Mouse (Mus musculus) urinary bladder, postnatal 14 days (tissue): ENCODE measurements at regions not wholly inside any gene's neighbourhood (a gene's known extent, or its start where the extent isn't known, plus 50 kb on each side); places are given as distances from the start of the nearest gene placed in this dataset.

Source experiments
- DNase-seq: peaks from one replicate; pipeline ENCODE4 v3.0.0; 2021; ENCODE audit warnings: low spot score

DNA sequence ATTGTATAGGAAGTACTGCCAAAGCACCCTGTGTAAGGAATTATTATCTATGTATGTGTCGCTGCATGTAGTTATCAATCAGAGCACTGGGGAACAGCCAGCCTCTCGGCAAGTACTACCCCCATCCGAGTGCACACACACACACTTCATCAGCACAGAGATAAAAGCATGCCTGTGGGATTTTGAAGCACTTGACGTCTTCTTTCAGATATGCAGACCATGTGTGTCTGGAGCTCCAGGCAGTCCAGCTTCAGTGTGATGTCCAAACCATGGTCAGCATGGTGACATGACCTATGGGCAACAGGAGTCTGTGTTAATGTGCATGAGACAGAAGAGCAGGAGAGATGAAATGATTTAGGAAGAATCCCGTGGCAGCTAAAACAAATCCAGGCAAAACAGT lies 281.4 kb upstream of the Kif2a start:
- DNase-seq = no peak

DNA sequence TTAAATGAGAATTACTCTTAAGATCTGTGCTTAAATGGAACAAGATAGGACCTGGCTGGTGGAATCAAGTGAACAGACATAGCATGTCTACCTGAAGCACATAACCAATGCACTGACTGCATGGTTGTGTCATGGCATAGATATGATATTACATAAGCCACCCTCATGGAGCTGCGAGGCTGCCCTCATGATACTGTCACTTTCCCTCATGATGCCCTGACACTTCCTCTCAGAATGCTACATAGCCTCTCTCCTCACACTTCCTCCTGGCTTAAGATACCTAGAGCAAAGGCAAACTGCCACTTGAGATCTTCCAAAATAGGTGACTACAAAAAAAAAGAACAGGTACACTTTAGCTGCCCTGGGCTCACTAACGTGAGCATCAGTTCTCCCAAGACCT lies 278.9 kb upstream of the Kif2a start:
- DNase-seq = no peak

DNA sequence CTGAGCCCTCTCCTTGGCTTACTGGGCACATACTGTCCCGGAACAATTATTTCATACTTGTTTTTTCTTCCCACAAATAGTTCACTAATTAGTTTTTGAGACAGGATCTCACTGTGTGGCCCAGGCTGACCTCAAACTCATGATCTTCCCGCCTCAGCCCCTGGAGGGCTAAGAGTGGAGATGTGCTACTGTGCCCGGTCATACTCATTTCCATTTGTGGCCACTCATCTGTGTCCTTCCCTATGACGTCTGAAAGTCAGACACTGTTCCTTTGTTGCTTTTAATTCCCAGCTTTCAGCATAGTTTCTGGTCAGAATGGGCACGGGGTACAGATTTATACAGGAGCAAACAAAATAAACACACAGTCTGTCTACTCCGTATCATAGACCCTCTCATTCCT lies 242.7 kb upstream of the Kif2a start:
- DNase-seq = no peak

DNA sequence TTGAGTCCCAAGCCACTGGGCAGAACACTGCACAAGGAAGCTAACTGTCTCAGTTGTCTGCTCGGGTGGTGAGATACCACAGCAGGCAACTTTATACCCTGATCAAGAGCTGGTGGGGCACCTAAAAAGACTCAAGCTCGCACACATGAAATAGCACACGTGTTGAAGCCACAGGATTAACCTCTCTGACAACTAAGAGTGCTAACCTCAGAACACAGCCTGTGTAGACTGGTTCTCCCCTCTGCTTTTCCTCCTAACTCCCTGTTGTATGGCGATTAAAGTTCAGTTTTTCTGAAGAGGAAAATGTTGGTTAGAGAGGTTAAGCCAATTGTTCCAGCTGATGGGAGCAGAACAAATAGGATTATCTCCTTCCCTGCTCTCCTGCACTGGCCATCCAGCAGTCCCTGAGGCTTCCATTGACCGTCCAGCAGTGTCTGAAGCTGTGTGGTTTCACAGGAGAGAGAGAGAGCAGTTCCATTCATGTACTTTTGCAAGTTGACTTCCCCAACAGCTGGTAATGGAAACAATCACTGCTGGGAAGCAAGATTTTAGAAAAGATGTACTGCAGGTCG lies 239.6 kb upstream of the Kif2a start:
- DNase-seq = no peak

DNA sequence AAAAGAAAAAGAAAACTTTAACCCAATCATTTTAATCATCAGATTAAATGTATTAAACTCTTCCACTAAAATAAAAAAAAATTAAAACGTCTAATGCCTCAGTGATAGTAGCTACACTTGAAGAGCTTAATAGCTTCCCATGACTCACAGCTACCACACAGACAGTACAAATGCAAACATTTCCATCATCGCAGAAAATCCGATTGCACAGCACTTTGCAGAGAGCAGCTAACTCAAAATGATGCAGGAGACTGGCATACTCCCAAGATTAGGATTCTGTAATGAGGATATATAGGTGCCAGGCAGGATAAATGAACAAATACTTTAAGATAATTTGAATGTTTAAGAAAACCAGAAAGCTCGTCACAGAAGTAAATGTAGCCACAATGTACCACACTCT lies 238.3 kb upstream of the Kif2a start:
- no peak for DNase-seq

DNA sequence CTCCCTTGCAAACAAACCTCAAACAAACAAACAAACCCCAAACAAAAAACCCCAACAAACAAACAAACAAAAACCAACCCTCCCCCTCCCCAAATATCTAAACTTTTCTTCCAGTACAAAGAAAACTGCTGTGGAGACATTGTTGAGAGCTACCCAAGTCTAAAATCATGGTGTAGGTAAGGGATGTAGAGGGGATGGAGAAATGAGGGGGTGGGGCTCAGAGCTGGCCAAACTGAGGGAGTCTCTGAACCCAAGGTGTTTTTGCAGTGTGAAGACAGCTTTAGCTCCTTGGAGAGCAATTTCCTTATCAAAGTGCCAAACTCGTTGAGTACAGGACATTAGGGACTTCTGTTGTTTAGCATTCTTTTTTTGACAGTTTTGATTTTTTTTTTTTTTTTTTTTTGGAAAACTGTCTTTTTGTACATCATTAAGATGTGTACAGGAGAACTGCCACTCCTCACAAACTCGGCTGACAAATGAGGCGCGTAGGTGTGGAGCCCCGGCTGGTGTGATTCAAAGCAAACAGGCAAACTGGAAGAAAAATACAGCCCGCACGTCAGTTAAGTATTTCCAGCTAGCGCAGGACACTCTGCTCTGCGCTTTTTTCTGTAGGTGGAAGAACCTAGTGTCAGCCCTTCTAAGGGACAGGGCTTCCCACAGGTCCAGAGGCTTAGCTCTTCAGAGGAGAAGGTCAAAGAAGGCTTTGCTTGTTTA lies 226.0 kb upstream of the Kif2a start:
- DNase-seq = no peak

DNA sequence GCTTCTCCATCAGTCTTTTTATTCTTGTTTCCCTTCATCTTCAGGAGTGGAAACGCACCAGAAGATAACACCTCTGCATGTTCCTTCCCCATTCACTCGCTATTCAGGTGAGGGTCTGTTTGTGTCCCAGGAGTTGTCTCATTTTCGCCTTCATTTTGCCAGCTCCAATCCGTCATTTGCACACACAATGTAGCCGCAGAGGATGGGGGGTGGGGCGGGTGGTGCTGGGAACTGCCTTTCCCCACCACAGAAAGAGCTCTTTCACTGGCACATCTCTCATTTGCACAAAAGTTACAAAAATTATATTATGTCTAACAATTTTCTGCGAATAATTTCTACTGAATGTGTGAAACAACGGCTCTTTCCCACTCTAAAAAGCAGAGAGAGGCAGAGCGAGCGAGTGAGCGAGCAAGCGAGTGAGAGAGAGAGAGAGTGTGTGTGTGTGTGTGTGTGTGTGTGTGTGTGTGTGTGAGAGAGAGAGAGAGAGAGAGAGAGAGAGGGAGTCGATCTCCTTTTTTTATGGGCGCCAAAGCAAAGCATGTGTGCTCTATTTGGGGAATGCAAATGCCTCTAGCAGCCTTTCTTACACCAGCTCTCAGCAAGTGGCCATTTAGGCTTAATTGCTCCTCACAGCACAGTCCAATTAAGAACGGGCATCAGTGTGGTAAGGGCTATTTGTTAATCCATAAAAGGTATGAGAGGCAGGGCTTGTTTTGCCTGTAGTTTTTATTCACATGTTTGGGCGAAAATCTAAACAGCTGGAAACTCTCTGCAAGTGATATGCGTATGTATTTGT lies 225.2 kb upstream of the Kif2a start:
- no peak for DNase-seq

DNA sequence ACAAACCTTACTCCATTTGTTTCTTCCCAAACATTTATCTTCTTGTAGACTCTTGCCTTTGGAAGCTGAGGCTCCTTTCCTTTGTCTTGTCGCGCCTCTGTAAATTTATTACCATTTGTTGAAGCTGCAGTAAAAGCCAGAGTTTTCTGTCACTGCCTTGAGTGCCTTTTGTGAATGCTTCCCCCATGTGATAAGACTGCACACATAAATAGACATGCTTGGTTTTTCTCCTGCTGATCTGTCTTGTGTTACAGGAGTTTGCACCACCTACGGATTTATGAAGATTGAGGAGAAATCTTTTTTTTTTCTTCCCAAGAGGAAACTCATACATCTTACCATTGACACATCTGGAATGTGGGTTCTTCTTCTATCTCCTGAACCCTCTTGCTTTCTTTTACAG lies 222.2 kb upstream of the Kif2a start:
- no peak for DNase-seq

DNA sequence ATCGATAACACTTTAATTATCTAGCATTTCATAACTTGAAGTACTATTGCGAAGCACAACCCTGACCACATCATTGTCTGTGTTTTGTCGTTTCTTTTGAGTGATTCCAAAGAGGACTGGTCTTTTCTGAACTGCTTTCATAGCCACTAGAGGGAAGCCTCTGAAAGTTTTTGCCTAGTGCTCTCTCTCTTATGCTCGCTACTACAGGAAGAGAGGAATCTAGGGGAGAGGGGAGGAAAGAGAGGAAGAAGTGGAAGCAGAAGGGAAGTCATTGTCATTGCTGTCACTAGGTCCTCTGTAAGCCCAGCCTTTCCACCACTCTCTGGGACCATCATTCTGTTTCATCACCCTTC lies 217.1 kb upstream of the Kif2a start:
- DNase-seq = no peak

DNA sequence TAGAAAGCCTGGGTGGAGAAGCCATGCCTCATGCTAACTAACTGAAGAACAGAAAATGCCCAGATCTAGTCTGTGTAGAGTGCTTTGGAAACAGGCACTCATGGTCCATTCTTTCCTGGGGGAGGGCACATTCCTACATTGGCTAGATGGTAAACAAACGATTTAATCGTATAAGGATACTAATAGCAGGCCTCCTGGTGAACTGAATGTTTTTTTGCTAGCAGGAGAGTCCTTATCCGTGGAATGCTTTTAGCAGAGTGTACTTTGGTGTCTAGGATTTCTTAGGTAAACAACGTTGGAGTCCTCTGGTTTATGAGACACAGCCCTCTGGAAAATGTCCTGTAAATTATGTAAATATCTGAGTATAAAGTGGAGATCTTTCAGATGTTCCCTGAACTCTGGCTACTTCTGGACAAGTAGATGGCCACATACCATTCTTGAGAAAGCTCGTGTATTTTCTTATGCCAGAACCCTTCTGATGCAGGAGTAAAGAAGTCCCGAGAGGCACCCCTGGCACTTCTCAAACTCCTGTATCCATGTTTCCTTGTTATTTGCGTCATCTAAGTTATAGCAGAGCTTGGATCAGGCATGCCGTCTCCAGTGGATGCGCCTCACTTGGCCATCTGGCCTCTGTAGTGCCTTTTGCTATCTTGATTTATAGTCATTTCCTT lies 216.6 kb upstream of the Kif2a start:
- DNase-seq = peak; percentile 6

DNA sequence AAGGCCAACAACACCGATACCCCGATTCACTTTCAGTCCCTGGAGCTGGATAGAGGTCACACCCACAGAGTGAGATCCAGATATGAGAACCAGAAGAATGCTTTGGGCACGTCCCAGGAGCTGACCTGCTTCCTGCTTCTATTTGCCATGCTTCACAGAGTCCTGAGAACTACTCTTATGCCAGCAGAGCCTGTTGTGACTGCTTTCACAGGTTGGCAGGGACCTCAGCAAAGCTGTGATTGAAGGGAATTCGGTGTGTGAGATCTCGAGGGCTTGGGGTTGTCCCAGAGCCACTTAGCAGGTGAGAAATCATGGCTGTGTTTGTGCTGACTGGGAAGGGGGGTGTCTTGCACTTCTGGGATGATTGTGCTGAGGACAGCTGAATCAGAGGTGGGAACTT lies 197.5 kb upstream of the Kif2a start:
- no peak for DNase-seq

DNA sequence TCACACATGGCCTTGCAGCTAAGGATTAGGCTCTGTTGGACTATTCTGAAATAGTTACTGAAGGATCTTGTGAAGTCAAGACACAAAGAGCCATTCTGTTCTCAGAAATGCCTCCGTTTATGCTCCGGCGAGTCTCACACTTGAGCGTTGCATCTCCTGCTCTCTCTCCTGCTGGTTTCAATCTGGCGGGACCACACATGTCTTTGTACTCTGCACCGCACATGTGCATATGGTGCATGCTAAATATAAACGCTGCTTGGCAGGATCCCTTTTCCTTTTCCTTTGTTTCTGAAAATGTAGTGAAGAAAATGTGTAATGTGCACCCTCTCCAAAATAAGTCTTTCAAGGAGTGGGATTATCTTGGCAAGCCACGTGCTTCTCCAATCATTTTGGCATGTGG lies 196.4 kb upstream of the Kif2a start:
- DNase-seq = no peak

DNA sequence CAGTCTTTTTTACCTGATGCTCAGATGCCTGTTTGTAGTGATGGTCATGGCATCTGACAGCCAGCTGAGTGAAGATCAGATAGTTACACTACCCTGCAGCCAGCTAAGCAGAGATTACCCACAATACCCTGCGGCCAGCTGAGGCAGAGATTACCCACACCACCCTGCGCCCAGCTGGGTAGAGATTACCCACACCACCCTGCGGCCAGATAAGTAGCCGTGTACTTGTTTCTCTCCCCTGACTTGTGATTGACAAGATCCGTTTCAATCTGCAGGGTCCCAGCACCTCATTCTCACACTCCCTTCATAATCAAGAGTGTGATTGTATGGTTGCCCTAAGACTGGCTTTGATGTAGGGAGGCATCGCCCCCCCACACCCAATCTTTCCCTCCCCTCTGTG lies 195.9 kb upstream of the Kif2a start:
- DNase-seq = no peak

DNA sequence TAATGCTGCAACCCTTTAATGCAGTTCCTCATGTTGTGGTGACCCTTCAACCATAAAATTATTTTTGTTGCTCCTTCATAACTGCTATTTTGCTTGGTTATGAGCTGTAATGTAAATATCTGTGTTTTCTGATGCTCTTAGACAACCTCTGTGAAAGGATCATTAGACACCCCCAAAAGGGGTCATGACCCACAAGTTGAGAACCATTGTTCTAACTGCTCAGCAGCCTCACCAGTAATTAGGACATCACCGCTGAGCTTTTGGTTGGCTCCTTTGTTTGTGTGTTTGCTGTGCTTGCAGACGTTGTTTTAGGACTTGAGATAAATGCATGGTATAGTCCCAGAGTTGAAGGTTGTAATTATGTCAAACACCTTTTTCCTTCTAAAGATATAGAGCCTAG lies 191.4 kb upstream of the Kif2a start:
- DNase-seq = no peak

DNA sequence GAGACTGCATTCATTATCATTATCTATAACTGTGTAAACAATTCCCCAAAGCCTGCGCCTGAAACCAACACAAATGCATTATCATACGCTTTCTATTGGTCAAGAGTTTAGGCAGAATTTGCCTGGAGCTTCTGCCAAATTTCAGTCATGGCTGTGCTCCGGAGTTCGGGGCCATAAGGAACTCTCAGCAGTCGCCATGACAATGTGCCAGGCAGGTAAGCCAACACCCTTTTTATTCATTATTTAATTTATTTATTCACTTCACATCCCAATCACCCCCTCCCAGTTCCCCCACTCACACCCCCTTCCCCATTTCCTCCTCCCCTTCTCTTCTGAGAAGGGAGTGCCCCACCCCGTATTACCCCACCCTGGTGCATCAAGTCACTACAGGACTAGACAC lies 188.8 kb upstream of the Kif2a start:
- no peak for DNase-seq

DNA sequence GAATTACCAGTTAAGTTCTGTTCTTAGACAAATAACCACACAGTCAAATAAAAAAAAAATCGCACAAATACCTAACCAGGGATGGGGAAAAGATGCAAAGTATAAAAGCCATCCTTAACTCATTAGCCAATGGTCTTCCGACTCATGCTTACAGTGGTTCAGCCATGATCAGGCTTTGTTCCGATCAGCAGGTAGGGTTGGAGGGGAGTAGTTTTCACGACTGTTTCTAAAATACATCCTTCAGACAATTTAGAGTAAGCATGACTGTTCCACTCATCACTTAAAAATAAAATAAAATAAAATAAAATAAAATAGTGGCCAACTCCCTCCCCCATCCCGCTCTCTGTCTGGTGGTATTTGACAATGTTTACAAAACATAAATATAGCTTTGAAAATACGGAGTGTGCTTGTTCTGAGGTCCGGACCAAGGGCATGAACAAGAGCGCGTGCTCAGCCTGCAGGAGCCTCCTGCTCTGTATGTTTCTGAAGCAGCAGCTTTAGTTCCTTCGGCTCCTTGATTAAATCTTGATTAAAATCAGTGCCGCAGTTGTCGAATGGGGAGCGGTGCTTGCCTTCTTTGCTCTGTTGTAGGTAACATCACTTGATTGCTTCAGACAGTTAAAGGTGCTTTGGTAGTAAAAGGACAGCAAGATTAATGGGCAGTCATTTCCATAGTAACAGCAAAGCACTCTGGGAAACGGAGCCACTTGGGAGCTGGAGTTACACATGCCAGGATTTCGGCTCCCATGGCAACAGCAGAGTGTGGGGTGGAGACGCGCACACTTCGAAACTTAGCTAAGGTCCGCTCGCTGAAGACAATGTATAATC lies 185.6 kb upstream of the Kif2a start:
- DNase-seq = peak; percentile 54

DNA sequence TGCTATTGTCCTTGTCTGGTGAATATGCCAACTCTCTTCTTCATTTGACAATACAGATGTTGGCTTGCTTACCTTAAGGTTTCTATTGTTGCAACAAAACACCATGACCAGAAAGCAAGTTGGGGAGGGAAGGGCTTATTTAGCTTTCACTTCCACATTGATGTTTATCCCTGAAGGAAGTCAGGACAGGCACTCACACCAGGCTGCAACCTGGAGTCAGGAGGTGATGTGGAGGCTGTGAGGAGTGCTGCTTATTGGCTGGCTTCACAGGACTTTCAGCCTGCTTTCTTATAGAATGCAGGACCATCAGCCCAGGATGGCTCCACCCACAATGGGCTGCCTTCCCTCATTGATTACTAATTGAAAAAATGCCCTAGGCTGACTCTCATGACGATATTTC lies 177.9 kb upstream of the Kif2a start:
- no peak for DNase-seq

DNA sequence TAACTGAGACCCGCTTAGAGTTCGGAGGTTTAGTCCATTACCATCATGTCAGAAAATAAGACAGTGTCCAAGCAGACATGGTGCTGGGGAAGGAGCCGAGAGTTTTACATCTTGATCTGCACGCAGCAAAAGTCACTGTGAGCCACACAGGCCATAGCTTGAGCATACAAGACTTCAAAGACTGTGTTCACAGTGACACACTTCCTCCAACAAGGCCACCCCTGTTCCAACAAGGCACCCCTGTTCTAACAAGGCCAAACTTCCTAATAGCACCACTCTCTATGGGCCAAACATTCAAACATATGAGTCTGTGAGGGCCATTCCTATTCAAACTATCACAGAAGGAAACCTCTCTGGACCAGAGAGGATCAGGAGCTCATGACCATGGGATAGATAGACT lies 171.5 kb upstream of the Kif2a start:
- DNase-seq = no peak

DNA sequence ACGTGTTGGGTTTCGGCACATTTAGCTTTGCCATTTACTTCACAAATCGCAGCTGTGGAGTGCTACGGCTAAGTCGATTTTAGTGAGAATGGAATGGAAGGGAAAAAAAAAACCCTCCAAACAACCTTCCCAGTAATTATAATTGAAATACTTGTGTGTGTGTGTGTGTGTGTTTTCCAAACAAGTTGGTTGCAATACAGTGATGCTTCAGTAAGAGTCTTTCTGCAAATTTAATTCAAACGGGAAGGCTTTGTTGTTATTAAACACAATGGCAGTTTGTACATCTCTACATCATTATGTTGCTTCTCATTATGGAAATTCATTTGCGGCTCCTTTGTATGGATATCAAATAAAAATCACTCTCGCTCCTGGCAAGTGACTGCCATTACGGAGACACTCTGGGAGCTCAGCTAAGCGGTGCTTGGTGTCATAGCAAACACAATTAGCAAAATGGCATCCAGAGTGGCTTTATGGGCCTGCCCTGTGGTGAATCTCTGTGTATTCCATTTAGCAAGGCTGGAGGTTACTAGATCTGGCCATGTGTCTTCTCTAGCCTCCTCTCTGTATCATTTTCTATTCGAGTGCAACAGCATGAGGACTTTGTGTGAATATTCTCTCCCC lies 165.4 kb upstream of the Kif2a start:
- no peak for DNase-seq

DNA sequence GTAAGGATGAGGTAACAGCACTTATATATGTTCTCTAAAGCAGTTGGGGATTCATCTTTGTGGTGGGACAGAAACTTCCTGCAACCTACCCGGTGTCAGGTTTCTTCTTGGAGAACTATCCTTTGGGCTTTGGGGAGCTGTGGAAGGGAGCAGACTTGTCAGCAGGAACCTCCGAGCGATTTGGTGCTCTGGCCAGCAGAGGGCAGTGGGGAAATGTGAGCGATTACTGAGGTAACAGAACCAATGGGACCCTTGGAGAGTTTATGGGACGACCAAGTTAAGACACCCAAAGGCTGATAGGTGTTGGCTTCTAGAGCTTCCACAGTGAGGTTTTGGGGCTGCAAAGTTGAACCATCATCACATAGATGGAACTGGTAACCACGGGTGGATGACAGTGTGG lies 160.6 kb upstream of the Kif2a start:
- peak; percentile 58 for DNase-seq

DNA sequence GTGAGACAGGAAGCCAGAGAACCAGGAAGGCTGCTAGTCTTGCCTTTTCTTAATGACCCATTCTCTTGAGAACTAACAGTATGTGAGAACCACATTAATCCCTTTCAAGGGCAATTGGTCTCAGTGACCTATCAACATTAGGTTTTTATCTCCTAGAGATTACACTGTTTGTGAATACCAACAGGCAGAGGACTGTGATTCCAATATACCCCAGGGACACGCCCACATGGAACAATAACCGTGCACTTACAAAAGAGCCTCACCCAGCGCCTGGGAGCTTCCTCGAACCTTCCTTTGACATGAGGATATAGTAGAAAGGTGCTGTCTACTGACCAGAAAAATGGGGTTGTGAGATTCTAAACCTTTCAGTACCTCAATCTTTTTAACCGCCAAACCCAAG lies 157.6 kb upstream of the Kif2a start:
- no peak for DNase-seq

DNA sequence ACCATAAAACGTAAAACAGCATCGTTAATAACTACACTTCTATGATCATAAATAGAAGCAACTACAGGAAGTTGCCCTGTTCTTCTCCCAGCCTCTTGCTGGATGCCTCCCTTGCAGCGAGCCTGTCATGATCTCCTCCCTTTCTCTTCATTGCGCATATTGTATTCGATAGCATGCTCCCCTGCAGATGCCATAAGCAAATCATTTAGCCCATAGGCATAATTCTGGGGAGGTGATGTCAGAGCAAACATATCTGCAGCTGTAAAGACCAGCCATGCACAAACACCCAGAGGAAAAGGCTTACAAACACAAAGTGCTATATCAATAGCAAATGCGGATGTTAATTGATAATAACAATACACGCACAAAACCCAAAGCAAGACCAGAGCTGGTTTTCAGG lies 155.7 kb upstream of the Kif2a start:
- DNase-seq = no peak
